8 mouse cellular contexts compared by ENCODE assay signal in genomic region chr4:128897911-128898421, GRCm38 (mm10). TPM values are rescaled to one million over a fixed set of nuclear protein-coding genes. Genes with fewer than 3 reads are reported as not detected.
DNase-seq lines count a peak whose midpoint lies in the region; ATAC-seq lines count a peak whose summit lies in the region.

No protein-coding gene starts in this region.

- no peak overlapping the region for H3K4me2 ChIP-seq in midbrain, embryonic 13.5 days (replicated peaks)
- no peak overlapping the region for H3K4me2 ChIP-seq in midbrain, embryonic 11.5 days
- no peak overlapping the region; the same call in 1 of the 2 replicates for H3K4me2 ChIP-seq in heart, embryonic 13.5 days
- no peak overlapping the region for H3K4me2 ChIP-seq in neural tube, embryonic 14.5 days (ENCODE audit: low read depth, low read length)

- no peak for ATAC-seq in midbrain, embryonic 13.5 days
- ATAC-seq in midbrain, embryonic 11.5 days (ENCODE audit: low FRiP score) = no peak; the same call in 1 of the 2 replicates
- no peak for ATAC-seq in heart, embryonic 13.5 days (ENCODE audit: extremely low read depth, insufficient number of reproducible peaks, low FRiP score, low TSS enrichment)
- no peak for ATAC-seq in neural tube, embryonic 14.5 days (ENCODE audit: low read depth)

- no peak overlapping the region for H3K4me3 ChIP-seq in midbrain, embryonic 13.5 days (replicated peaks)
- H3K4me3 ChIP-seq in midbrain, embryonic 11.5 days (ENCODE audit: low read depth, low read length) = no peak overlapping the region
- no peak overlapping the region for H3K4me3 ChIP-seq in heart, embryonic 13.5 days
- H3K4me3 ChIP-seq in neural tube, embryonic 14.5 days (ENCODE audit: low read depth, low read length) = no peak overlapping the region

- intact Hi-C loops in left cerebral cortex, postnatal 25 days (cut with DNase I) = no loop called here

- no peak for DNase-seq in midbrain, embryonic 11.5 days (ENCODE audit: low spot score, missing footprints)
- peak; percentile 80 for DNase-seq in kidney, postnatal 10 days
- DNase-seq in left cerebral cortex, adult 9 months (ENCODE audit: low spot score in 2 of 2) = no peak
- no peak for DNase-seq in T-cell, adult 2 months (ENCODE audit: low spot score)
- DNase-seq in left cerebral cortex, postnatal 25 days (ENCODE audit: low spot score in 2 of 2) = no peak

- WGBS in midbrain, embryonic 13.5 days = 30% methylated on average over 7 of the region's 7 CpGs
- WGBS in midbrain, embryonic 11.5 days = 29% methylated on average over 6 of the region's 7 CpGs
- 12% methylated on average over 6 of the region's 7 CpGs for WGBS in heart, embryonic 13.5 days
- 25% methylated on average over 6 of the region's 7 CpGs for WGBS in neural tube, embryonic 14.5 days

- peaks cover 17% of the 10 kb centered on the region for H3K36me3 ChIP-seq in midbrain, embryonic 13.5 days
- H3K36me3 ChIP-seq in midbrain, embryonic 11.5 days (ENCODE audit: control insufficient read depth, insufficient read depth, low read length) = no peaks in the 10 kb centered on the region
- peaks cover 16% of the 10 kb centered on the region for H3K36me3 ChIP-seq in heart, embryonic 13.5 days
- H3K36me3 ChIP-seq in neural tube, embryonic 14.5 days (ENCODE audit: control insufficient read depth, insufficient read depth, low read length) = peaks cover 9% of the 10 kb centered on the region

- H3K27ac ChIP-seq in midbrain, embryonic 13.5 days = peak overlapping the region; percentile 94; the same call in 1 of the 2 replicates
- H3K27ac ChIP-seq in midbrain, embryonic 11.5 days (ENCODE audit: low read depth, low read length) = no peak overlapping the region
- H3K27ac ChIP-seq in heart, embryonic 13.5 days (replicated peaks) = peak overlapping the region; percentile 90
- H3K27ac ChIP-seq in neural tube, embryonic 14.5 days (ENCODE audit: low read depth, low read length) = peak overlapping the region; percentile 98; the same call in 1 of the 2 replicates

- H3K4me1 ChIP-seq in midbrain, embryonic 13.5 days (replicated peaks) = peaks cover 32% of the 10 kb centered on the region
- peaks cover 21% of the 10 kb centered on the region for H3K4me1 ChIP-seq in midbrain, embryonic 11.5 days (ENCODE audit: control insufficient read depth, insufficient read depth, low read length)
- peaks cover 29% of the 10 kb centered on the region for H3K4me1 ChIP-seq in heart, embryonic 13.5 days
- H3K4me1 ChIP-seq in neural tube, embryonic 14.5 days (ENCODE audit: control insufficient read depth, insufficient read depth, low read length) = peaks cover 19% of the 10 kb centered on the region

- H3K9me3 ChIP-seq in midbrain, embryonic 13.5 days = no peaks in the 10 kb centered on the region
- H3K9me3 ChIP-seq in midbrain, embryonic 11.5 days (ENCODE audit: control insufficient read depth, low read length) = no peaks in the 10 kb centered on the region
- no peaks in the 10 kb centered on the region for H3K9me3 ChIP-seq in heart, embryonic 13.5 days
- no peaks in the 10 kb centered on the region for H3K9me3 ChIP-seq in neural tube, embryonic 14.5 days (ENCODE audit: control insufficient read depth, low read length)

- no peak overlapping the region for H3K9ac ChIP-seq in midbrain, embryonic 13.5 days (replicated peaks)
- no peak overlapping the region for H3K9ac ChIP-seq in midbrain, embryonic 11.5 days (ENCODE audit: low read length)
- no peak overlapping the region; the same call in 1 of the 2 replicates for H3K9ac ChIP-seq in heart, embryonic 13.5 days
- H3K9ac ChIP-seq in neural tube, embryonic 14.5 days (replicated peaks; ENCODE audit: low read depth, low read length) = no peak overlapping the region

- H3K27me3 ChIP-seq in midbrain, embryonic 13.5 days = no peaks in the 10 kb centered on the region
- H3K27me3 ChIP-seq in midbrain, embryonic 11.5 days (ENCODE audit: control insufficient read depth, insufficient read depth, low read length) = no peaks in the 10 kb centered on the region
- H3K27me3 ChIP-seq in heart, embryonic 13.5 days (replicated peaks) = no peaks in the 10 kb centered on the region
- no peaks in the 10 kb centered on the region for H3K27me3 ChIP-seq in neural tube, embryonic 14.5 days (ENCODE audit: control insufficient read depth, insufficient read depth, low read length)

RNA-seq across cellular contexts. Expression of gene Trim62, which starts 14.6 kb away (rescaled TPM):
- 11.3 and 15.9 TPM in 2 replicates for polyA plus RNA-seq in midbrain, embryonic 13.5 days (2015; fragmentation: Nextera tagmentation; extraction: Ambion mirVana)
- polyA plus RNA-seq in midbrain, embryonic 11.5 days (2014; fragmentation: Nextera tagmentation; extraction: Ambion mirVana) = 8.3 and 10.3 TPM in 2 replicates
- polyA plus RNA-seq in heart, embryonic 13.5 days (2015; fragmentation: Nextera tagmentation; extraction: Ambion mirVana) = 2.8 and 2.9 TPM in 2 replicates
- polyA plus RNA-seq in neural tube, embryonic 14.5 days (2014; fragmentation: Nextera tagmentation; extraction: Ambion mirVana) = 28.8 and 31.1 TPM in 2 replicates
- 10 to 100 TPM; 17.2 to 20.4 TPM for total RNA-seq in left cerebral cortex, postnatal 25 days (2021)
